ENCODE assay signal across 8 mouse cellular contexts in genomic region chr10:95515293-95515931, GRCm38 (mm10). TPM values are rescaled to one million over a fixed set of nuclear protein-coding genes. Genes with fewer than 3 reads are reported as not detected.
DNase-seq lines count a peak whose midpoint lies in the region; ATAC-seq and TF ChIP-seq lines count a peak whose summit lies in the region.

No protein-coding gene starts in this region.

- H3K79me2 ChIP-seq in heart, adult 2 months (replicated peaks; ENCODE audit: control insufficient read depth, insufficient read depth, low read length), result peaks cover 3% of the 10 kb centered on the region; the same call in 1 of the 2 replicates

- no peak for TF ChIP-seq POLR2A in heart, adult 2 months (IDR thresholded peaks at IDR 0.05; ENCODE audit: insufficient read depth, low read depth, low read length)
- no peak for TF ChIP-seq POLR2A in kidney, adult 2 months (IDR thresholded peaks at IDR 0.05; ENCODE audit: low read depth, low read length)

- H3K27ac ChIP-seq in heart, adult 2 months, result peak overlapping the region; percentile 93
- peak overlapping the region; percentile 89 for H3K27ac ChIP-seq in kidney, adult 2 months (ENCODE audit: insufficient read depth, low read depth, low read length)
- peak overlapping the region; percentile 99 for H3K27ac ChIP-seq in lung, embryonic 15.5 days

- peak overlapping the region; percentile 93 for H3K9ac ChIP-seq in heart, adult 2 months (ENCODE audit: low read depth, low read length)
- H3K9ac ChIP-seq in lung, embryonic 15.5 days, result peak overlapping the region; percentile 98

- peaks cover 6% of the 10 kb centered on the region for H3K36me3 ChIP-seq in heart, adult 2 months (ENCODE audit: control insufficient read depth, insufficient read depth, low read length)
- no peaks in the 10 kb centered on the region for H3K36me3 ChIP-seq in kidney, adult 2 months (ENCODE audit: control insufficient read depth, insufficient read depth, low read length)
- no peaks in the 10 kb centered on the region for H3K36me3 ChIP-seq in lung, embryonic 15.5 days

- H3K27me3 ChIP-seq in heart, adult 2 months (ENCODE audit: control insufficient read depth, insufficient read depth, low read length), result no peaks in the 10 kb centered on the region
- no peaks in the 10 kb centered on the region for H3K27me3 ChIP-seq in kidney, adult 2 months (replicated peaks; ENCODE audit: control insufficient read depth, insufficient read depth, low read length)
- no peaks in the 10 kb centered on the region for H3K27me3 ChIP-seq in lung, embryonic 15.5 days

- H3K4me2 ChIP-seq in lung, embryonic 15.5 days, result peak overlapping the region; percentile 57

- peaks cover 11% of the 10 kb centered on the region for H3K4me1 ChIP-seq in heart, adult 2 months (ENCODE audit: control insufficient read depth, insufficient read depth, low read length)
- peaks cover 12% of the 10 kb centered on the region for H3K4me1 ChIP-seq in kidney, adult 2 months (ENCODE audit: control insufficient read depth, insufficient read depth, low read length)
- H3K4me1 ChIP-seq in lung, embryonic 15.5 days, result peaks cover 18% of the 10 kb centered on the region

- no peaks in the 10 kb centered on the region for H3K9me3 ChIP-seq in lung, embryonic 15.5 days

- ATAC-seq in lung, embryonic 15.5 days (ENCODE audit: borderline replicate concordance, extremely low read depth, low FRiP score, low TSS enrichment), result peak; percentile 67

- intact Hi-C loops in heart, adult 2 months (cut with DNase I), result loop anchor here (2.0 kb wide), 1 partner anchor 15 kb away; the partner anchor contains the start of gene Mrpl42

- no peak for TF ChIP-seq CTCF in heart, adult 2 months (IDR thresholded peaks at IDR 0.05)
- no peak for TF ChIP-seq CTCF in kidney, adult 2 months (conservative IDR thresholded peaks at IDR 0.05; ENCODE audit: insufficient read depth, insufficient read length, low read depth, low read length)

- no peak for TF ChIP-seq EP300 in heart, adult 2 months (IDR thresholded peaks at IDR 0.05; ENCODE audit: insufficient read depth, low read depth, low read length)

- under 1% methylated on average over 80 of the region's 80 CpGs for WGBS in heart, adult 2 months
- WGBS in kidney, adult 2 months, result under 1% methylated on average over 80 of the region's 80 CpGs
- under 1% methylated on average over 56 of the region's 80 CpGs for WGBS in lung, embryonic 15.5 days

- peak overlapping the region; percentile 86 for H3K4me3 ChIP-seq in heart, adult 2 months
- H3K4me3 ChIP-seq in kidney, adult 2 months (ENCODE audit: insufficient read depth, low read depth, low read length), result peak overlapping the region; percentile 79
- peak overlapping the region; percentile 97 for H3K4me3 ChIP-seq in lung, embryonic 15.5 days

- DNase-seq in heart, adult 2 months, result peak; percentile 62 to 73
- no peak for DNase-seq in heart, adult 11 months
- DNase-seq in R1 (ENCODE audit: low read depth, low spot score), result peak; percentile 42
- DNase-seq in embryo, embryonic 10.5 days (ENCODE audit: low spot score), result peak; percentile 35
- DNase-seq in gastrocnemius, postnatal 25 days, result peak; percentile 57
- DNase-seq in kidney, adult 2 months, result peak; percentile 46
- peak; percentile 19 to 21 for DNase-seq in right cerebral cortex, postnatal 36 days (ENCODE audit: low spot score in 2 of 2)

RNA-seq across cellular contexts. Expression of gene Ube2n, which starts 0.5 kb away (rescaled TPM):
- 10 to 100 TPM; 89.5 to 89.7 TPM for total RNA-seq in heart, adult 2 months (2021)
- polyA plus RNA-seq in heart, adult 2 months (2012; rRNA removed), result 48.8 and 98.2 TPM in 2 replicates
- 10 to 100 TPM; 66.4 to 73.6 TPM for total RNA-seq in gastrocnemius, postnatal 25 days (2021)
- 41.7 and 53.2 TPM in 2 replicates for polyA plus RNA-seq in kidney, adult 2 months (2012; rRNA removed)
- polyA plus RNA-seq in lung, embryonic 15.5 days (2015; fragmentation: Nextera tagmentation; extraction: Ambion mirVana), result 390 and 414 TPM in 2 replicates

RNA-seq across cellular contexts. Expression of gene Mrpl42, which starts 13.7 kb away (rescaled TPM):
- total RNA-seq in heart, adult 2 months (2021), result 100 to 1,000 TPM; 426 to 448 TPM
- polyA plus RNA-seq in heart, adult 2 months (2012; rRNA removed), result 684 and 1,165 TPM in 2 replicates
- total RNA-seq in gastrocnemius, postnatal 25 days (2021), result 100 to 1,000 TPM; 285 to 318 TPM
- 242 and 322 TPM in 2 replicates for polyA plus RNA-seq in kidney, adult 2 months (2012; rRNA removed)
- 304 and 322 TPM in 2 replicates for polyA plus RNA-seq in lung, embryonic 15.5 days (2015; fragmentation: Nextera tagmentation; extraction: Ambion mirVana)

RNA-seq across cellular contexts. Expression of gene Nudt4, which starts 48.5 kb away (rescaled TPM):
- total RNA-seq in heart, adult 2 months (2021), result 100 to 1,000 TPM; 328 to 349 TPM
- 48.8 and 109 TPM in 2 replicates for polyA plus RNA-seq in heart, adult 2 months (2012; rRNA removed)
- 100 to 1,000 TPM; 179 to 274 TPM for total RNA-seq in gastrocnemius, postnatal 25 days (2021)
- 88.6 and 92.7 TPM in 2 replicates for polyA plus RNA-seq in kidney, adult 2 months (2012; rRNA removed)
- 64.3 and 65.2 TPM in 2 replicates for polyA plus RNA-seq in lung, embryonic 15.5 days (2015; fragmentation: Nextera tagmentation; extraction: Ambion mirVana)
